Mouse (Mus musculus) kidney, postnatal 36 days (tissue): ENCODE data around the gene Tmppe.

Experiments
- DNase-seq, 2 experiments: peaks; one replicate each; pipeline ENCODE4 v3.0.0; 2021 to 2022; ENCODE audit warnings: mixed read lengths in 2 of 2

Gene Tmppe

DNA sequence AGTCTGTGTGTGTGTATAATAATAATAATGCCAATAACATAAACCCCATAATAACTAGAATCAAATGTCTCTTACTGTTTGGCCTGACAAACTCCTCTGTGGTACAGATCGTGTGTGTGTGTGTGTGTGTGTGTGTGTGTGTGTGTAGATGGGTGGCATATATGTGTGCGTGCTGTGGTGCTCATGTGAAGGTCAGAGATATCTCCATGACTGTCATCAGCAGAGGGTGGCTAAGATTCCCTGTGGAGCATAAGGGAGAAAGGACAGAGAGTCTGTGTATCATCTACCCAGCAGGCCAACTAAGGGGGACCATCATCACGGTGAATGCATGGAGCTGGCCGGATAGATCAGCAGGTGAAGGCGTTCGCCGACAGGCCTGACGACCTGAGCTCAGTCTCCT lies 46.0 kb downstream of the Tmppe start:
- no peak for DNase-seq

GRCm38 (mm10) chr9:114448700-114449099 lies 47.8 kb downstream of the Tmppe start:
- no peak for DNase-seq

GRCm38 (mm10) chr9:114449120-114449754 lies 48.3 kb downstream of the Tmppe start:
- peak in 1 of 2 experiments; percentile 8 for DNase-seq

DNA sequence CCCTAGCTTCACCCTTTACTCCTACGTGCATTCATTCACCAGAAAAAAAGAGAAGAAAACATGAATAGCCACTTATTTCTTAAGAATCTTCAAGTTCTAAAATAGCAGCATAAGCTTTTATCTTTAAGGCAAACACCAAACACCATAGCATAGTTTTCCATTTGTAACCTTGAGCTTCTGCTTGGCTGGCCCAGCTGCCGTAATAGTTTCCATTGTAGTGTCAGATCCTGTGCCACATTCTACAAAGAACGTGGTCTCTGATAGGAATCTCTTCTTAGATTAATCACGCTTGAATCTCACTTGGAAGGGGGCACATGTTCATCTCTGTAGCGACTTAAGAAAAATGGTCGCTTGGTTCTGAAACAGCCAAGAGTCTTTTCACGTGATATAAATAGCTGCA lies 50.7 kb downstream of the Tmppe start:
- no peak for DNase-seq

DNA sequence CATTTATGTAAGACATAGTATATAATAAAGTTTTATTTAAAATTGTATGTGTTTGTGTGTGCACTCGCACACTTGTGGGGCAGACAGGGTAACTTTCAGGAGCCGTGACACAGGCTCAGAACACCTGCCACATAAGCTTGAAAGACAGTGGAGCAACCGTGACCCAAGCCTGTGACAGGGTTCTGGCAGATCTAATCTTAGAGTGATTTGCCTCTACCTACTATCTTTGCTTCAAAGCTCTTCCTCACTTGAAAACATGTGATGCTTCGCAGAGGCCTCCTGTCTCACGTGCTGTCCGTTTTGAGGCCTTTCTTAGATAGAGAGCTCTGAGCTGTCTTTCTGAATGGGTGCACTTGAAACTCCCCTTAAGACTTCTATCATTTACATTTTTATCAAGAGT lies 51.5 kb downstream of the Tmppe start:
- no peak for DNase-seq

DNA sequence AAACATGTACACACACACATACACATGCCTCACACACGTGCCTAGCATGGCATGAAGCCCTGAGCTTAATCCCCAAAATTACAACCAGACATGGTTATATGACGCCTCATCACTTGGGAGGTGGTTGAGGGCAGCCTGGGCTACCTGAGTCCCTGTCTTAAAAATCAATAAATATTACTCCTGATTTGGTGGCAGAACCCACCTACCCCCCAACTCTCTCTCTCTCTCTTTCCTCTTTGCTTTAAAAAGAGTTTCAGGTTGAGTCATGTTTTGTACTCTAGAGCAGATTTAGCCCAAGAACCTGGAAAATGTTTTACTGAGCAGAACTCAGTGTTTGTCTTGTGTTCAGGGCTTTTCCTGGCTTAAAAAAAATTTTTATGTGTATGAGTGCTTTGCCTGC lies 54.5 kb downstream of the Tmppe start:
- no peak for DNase-seq
